1 mouse cellular context compared by ENCODE assay signal in genomic region chr8:106151041-106151440, GRCm38 (mm10).
TF ChIP-seq lines count a peak whose summit lies in the region.

No protein-coding gene starts in this region.

TF ChIP-seq in MEL, 35 proteins besides CTCF, POLR2A, EP300 and RAD21:
- TF ChIP-seq ELF1 (IDR thresholded peaks at IDR 0.05; ENCODE audit: low read depth, low read length) (no peak), E2F4 (IDR thresholded peaks at IDR 0.05; ENCODE audit: borderline replicate concordance, low read depth, low read length) (no peak), KAT2A (conservative IDR thresholded peaks at IDR 0.05; ENCODE audit: low read depth, low read length) (no peak), RCOR1 (IDR thresholded peaks at IDR 0.05; ENCODE audit: low read depth, low read length) (no peak), GATA1 (IDR thresholded peaks at IDR 0.05; ENCODE audit: low read depth, low read length) (no peak), TAL1 (IDR thresholded peaks at IDR 0.05; ENCODE audit: low read length) (no peak), GABPA (IDR thresholded peaks at IDR 0.05; ENCODE audit: low read depth, low read length) (no peak), USF2 (IDR thresholded peaks at IDR 0.05; ENCODE audit: borderline replicate concordance in 1 of 2, insufficient read depth in 1 of 2, low read depth in 1 of 2, low read length in 2 of 2) (no peak), UBTF (IDR thresholded peaks at IDR 0.05; ENCODE audit: borderline replicate concordance, insufficient read depth, low read depth, low read length) (no peak), MEF2A (IDR thresholded peaks at IDR 0.05; ENCODE audit: extremely low read depth, insufficient replicate concordance, low read depth, low read length, poor library complexity, severe bottlenecking) (no peak)
